Mouse (Mus musculus) layer of hippocampus, postnatal 10 days (tissue): ENCODE data around the gene Neurl4. TPM values are rescaled to one million over a fixed set of nuclear protein-coding genes. Genes with fewer than 3 reads are reported as not detected.
"Not testable (repeated sequence)": the region's sequence is repeated elsewhere in the genome, so short reads cannot be mapped to it uniquely, and the experiment has no call there.

Source experiments
- DNase-seq, 2 experiments: peaks; one replicate each; pipeline ENCODE4 v3.0.0; 2021; ENCODE audit warnings: low spot score in 2 of 2
- long read RNA-seq: library from polyadenylated mRNA; stranded (forward); transcript quantifications from one replicate; pipeline ENCODE4 v2.0.0, GENCODE M21; 2023
- total RNA-seq, 2 experiments: library from RNA; stranded (reverse); gene quantifications; 2 replicates each; pipeline ENCODE4 v1.2.3; 2021

Neurl4 gene
- total RNA-seq: 100 to 1,000 TPM; 127 to 146 TPM
- long read RNA-seq, full-length matches to known transcripts: 1 of 47 reads
- long read RNA-seq, partial matches to known transcripts: 9 of 47 reads
- long read RNA-seq, other reads (novel, unspliced or antisense): 37 of 47 reads

DNA sequence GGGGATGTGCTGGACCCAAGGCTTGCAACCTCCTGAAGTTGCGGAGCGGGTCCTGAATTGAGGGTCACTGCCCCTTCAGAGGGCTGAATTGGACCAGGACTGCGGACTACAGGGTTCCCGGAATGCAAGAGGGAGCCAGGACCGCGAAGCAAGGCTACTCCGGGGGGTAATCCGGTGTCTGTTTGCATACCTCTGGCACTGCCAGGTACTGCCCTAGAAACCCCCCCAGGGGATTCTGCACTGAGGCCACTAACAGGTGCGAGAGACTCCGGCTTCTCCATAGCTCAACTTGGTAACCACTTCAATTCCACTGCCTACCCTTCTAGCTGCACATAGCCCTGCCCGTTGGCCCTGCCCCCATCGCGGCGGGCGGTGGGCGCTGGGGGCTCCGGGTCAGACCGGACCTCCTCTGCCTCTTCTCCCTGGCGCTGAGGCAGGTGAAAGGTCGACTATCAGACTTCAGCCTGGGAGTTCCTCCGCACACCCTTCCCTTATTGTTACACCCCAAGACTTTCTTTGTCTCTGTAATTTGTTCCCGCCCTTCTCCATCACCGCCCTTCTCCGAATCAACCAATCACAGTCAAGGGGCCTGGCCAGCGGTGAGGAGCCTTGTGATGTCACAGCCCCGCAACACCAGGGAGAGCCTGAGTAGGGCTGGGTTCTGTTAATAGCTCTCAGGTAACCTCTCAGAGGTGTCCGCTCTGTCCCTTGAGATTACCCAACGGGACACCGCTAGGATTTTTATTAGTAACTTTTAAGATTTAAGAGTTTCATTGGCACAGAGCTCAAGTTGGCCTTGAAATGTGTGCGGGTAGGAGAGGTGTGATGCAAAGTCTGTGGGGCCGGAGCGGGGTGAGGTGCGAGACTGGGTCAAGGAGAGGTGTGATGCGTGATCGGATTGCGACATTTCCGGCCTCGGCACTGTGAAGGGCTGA lies at the start of gene Neurl4, which contains the start of gene 2810408A11Rik:
Neurl4 (plus strand) TSS at position 602 of the 935 bp plus-strand sequence.
2810408A11Rik (minus strand) TSS at position 517 of the 935 bp plus-strand sequence.
- peak; percentile 80 to 86 for DNase-seq

DNA sequence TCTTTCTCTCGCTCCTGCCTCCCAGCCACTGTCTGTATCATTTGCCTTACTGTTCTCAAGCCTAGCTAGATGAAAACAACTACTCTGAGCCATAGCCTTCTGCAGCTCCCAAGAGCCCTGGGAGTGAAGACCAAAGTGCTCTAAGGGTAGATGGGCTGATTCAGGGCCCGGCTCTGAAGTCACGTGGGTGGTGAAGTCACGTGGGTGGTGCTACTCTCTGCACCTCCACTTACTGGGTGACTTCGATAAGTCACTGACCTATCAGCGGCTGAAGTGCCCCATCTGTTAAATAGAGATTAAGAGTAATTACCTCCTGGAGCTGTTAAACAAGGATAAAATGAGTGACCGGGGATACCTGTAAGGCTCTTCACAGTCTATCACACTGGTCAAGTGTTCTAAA lies 46.9 kb upstream of the Neurl4 start:
- no peak for DNase-seq

DNA sequence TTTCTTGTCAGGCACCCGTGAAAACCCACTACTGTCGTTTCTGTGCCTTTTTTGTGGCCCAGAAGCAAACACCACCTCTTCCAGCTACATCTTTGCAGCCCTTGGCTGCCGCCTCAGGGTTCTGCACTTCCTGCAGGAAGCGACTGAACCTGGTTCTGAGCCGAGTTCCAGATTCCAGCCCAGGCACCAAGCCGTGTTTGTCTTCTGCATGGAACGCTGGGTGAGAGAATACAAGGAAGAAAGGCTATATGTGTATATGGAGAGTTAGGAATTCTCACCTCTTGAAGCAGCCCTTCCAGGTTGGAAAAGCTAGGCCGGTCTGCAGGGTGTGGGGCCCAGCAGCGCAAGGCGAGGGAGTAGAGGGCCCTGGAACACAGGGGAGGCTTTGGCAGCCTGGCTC lies 46.2 kb upstream of the Neurl4 start:
- no peak for DNase-seq

DNA sequence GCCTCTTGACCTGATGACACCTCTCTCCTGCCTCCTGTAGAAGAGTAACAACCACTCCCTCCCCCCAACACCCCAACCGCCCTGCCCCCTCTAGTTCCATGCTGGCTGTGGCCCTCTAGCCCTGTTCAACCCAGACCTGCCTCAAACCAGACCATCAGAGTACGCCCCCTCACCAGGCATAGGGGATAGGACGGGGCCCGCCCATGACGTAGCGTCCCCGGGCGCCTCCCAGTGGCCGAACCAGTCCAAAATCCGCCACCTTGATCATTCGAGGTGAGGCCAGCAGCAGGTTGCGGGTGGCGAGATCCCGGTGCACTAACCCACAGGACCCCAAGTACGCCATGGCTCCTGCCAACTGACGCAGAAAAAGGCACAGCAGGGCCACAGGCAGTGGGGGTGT lies 45.5 kb upstream of the Neurl4 start:
- no peak for DNase-seq

DNA sequence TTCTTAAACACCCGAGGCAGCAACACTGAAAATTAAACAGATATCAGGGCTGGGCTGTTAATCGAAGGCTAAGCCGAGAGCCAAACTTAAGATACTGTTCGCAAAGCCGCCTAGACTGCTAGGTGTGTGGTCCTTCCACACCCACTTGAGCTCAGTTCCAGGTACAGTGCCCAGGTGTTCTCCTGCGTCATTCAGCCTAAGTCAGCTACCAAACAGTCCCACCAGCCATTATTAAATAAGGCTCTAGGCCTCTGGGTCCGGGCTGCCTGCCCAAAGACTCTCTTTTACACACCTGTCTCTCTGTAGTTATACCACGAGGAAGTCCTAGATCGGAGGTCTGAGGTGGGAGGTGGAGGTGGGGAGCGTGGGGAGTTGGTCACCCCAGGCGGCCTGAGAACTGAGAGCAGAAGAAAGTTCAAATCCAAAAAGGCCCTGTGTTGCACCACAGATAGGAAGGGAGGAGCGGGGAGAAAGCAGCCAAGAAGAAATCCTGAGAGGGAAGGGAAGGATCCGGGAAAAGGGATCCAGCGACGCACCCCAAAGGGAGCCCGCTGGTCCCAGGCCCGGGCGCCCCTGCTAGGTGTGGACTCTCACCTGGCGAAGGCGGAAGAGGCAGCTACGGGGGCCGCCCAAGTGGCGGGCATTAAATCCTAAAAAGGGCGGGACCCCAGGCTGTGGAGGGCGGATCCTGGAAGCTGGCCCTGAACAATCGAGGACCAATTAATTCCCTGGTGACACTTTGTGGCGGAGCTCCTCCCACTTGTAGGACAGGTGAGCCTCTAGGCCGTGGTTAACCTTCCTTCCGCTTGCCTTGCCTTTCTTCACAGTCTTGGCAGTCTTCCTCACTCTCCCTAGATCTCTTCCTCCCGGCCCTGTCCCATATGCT lies 42.5 kb upstream of the Neurl4 start, which contains the start of gene Tnk1:
Tnk1 (minus strand) TSS at position 618 of the 886 bp plus-strand sequence.
- DNase-seq: no peak

DNA sequence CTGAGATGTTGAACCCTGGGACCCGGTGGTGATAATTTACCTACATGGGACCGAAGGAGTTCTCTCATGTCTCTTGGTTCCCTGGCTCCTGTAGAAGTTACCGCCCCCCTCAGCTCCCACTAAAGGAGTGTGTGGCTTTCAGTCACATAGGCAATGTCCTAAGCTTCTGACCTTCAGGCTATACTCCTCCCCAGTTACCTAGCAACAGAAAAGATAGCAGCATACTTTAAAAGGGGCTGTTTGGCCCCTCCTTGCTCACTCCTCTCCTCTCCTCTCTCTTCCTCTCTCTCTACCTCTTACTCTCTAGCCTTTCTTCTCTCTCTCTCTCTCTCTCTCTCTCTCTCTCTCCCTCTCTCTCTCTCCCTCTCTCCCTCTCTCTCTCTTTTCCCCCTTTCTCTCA lies 37.1 kb upstream of the Neurl4 start:
- not testable (repeated sequence) for DNase-seq

DNA sequence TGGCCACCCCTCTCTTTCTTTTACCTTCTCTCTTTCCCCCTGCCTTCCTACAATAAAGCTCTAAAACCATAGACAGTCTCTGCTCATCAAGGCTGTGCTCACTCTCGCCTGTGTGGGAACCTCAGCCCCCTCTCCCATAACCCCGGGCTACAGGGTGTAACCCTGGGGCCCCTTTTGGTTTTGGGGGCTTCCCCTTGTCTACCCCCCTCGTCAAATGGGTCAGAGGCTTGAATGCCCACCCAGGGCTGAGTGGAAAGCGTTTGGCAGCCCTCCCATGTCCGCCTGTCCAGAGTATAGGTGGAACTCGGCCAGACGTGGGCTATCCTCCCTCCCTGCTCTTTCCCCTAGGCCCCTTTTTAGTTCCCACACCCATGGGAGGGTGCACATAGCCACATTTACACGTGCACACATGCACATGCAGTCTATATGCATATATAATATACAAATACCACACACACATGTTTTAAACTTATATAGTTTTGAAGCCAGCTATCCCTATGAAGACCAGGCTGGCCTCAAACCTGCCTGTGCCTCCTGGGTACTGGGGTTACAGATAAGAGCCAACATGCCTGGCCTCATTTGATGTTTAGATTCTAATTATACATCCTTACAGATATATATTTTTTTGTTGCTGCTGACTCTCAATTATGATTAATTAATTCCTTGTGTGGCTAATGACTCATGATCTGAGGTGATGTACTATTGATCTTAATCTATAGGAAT lies 36.6 kb upstream of the Neurl4 start:
- no peak for DNase-seq

DNA sequence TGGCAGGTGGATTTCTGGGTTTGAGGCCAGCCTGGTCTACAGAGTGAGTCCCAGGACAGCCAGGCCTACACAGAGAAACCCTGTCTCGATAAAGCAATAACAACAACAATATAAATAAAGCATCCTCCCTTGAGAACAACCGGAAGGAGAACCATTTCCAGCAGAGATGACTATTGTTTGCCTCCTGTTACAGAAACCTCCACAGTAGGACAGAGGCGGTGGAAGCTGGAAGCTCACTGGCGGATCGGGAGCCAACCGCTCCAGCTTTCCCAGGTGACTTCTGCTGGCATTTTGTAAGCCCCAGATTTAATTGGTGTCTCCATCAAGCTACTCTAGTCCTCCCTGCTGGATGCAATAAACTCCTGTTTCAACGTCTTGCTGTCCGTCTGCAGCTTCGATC lies 35.3 kb upstream of the Neurl4 start:
- DNase-seq: no peak

DNA sequence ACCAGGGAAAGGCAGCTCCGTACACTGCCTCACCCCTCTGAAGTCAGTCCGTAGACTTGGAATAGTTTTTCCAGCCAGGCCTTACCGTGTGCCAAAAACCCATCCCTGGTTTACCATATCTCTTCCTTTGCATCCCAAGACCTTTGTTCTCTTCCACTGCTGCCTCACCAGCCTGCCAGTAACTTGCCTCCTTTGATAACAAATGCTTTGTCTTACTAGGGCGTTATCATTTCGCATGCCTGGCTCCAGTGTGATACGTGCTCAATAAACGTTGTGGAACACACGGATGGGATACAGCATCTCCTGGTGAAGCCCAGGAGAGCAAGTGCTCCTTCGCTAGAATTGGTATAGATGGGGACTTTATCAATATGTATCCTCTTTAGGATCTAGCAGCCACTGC lies 33.5 kb upstream of the Neurl4 start:
- no peak for DNase-seq

DNA sequence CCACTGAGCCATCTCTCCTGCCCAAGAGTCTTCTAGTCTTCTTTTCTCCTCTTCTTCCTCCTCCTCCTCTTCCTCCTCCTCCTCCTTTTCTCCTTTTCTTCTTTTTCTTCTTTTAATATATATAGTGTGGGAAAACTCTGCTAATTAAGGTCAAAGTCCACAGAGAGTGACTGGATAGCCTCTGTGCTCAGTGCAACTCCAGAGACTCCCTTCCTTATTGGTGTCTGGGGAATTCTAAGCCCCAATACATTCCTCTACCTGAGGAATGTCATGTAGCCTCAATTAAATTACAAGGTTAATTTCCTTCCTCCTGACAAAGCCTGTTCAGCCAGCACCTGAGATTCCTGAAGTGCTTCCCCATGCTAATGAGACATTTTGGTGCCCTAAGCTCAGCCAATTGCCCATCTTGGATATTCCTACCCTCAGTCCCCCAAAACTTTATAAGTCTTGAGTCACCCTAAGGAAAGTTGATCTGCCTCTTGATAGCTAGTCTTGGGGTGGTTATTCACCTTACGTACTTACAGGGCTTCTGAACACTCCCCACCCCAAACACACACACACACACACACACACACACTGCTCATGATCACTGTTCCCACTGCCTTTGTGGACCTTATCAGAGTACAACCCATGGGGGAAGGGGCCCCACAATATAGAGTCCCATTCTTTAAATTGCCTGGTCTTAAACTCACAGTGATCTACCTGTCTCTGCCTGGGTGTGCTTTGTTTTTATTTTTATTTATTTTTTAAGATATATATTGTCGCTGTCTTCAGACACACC lies 30.4 kb upstream of the Neurl4 start:
- DNase-seq: no peak

DNA sequence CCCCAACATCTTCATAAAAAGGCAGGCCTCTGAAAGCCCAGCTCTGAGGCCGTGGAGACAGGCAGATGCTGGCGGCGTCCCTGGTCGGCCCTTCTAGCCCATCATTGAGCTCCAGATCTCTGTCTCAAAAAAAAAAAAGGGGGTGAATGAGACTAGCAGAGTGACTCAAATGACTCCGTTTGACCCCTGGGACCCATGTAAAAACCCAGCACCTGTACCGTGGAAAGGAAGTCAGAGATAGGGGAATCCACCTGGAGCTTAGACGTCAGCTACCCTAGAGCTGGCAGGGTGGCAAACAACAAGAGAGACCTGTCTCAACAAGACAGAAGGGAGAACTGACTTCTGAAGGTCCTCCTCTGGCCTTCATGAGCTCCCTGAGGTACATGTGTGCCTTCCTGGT lies 29.1 kb upstream of the Neurl4 start:
- no peak for DNase-seq

DNA sequence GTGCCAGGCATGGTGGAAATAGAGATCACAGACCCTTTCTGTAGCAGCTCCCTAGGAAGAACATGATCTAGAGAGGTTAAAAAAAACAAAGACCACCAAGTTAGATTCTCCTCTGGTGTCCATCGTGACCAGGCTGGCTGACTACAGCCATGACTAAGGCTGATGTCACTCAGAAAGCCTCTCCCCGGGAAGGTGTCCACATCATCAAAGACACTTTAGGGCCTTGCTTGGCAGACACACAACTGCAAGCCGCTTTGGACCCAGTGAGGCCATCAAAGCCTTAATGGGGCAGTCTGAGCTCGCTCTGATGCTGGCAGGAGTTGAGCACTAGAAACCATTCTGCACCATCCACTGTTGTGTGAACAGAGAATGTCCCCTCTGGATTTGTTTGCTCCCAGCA lies 28.4 kb upstream of the Neurl4 start:
- no peak for DNase-seq

DNA sequence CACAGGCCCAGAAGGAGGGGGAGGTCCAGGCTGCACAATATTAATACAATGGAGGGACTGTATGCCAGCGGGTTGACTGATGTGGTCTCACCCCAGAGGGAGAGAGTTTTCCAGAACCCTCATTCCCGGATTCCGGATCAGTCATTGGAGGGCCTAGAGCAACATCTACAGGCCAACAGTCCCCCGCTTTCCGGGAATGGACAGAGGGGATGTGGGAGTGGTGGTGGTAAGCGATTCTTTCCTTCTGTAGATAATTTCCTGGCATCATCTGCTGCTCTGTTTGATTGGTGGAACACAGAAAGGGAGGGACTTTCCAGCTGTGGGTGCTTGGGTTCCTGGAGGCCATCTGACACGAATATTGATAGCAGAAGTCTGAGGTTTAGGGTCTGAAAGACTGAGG lies 24.7 kb upstream of the Neurl4 start:
- peak in 1 of 2 experiments; percentile 35 for DNase-seq

DNA sequence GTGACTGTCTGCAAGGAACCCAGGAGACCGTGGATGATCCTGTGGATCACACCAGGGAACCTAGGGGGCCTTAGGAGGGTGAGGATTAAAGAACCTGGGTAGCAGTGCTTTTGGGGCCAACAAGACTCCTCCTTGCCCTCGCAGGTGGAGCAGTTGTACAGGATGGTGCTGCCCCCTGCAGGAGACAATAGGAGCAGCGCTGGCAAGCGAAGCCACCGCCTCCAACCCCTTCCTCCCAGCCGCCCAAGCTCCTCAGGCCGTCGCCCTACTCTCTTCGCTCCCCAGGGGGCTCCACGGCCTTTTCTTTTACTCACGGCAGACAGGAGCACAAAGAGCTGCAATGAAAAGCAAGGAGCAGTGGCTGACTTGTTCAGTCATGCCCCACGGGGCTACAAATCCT lies 24.0 kb upstream of the Neurl4 start:
- peak; percentile 91 for DNase-seq

DNA sequence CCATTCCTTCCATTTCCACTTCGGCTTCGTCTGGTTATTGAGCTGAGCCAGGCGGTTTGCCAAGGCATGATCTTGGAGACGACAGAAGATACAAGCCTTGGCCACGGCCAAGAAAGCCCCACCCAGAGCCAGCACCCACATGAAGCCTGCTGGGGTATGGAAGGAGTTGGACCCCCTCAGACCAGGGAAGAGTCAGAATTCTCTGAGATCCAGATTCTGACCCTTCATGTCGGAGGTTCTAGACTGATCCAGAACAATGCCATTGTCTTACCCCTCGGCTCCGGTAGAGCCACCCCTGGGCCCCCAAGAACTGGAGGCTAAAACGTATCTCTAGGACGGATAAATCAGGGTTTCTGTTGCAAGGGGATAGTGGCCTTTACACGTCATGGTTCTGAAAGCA lies 23.0 kb upstream of the Neurl4 start, which contains the start of gene Tmem95:
Tmem95 (minus strand) TSS at position 141 of the 400 bp plus-strand sequence.
- no peak for DNase-seq

DNA sequence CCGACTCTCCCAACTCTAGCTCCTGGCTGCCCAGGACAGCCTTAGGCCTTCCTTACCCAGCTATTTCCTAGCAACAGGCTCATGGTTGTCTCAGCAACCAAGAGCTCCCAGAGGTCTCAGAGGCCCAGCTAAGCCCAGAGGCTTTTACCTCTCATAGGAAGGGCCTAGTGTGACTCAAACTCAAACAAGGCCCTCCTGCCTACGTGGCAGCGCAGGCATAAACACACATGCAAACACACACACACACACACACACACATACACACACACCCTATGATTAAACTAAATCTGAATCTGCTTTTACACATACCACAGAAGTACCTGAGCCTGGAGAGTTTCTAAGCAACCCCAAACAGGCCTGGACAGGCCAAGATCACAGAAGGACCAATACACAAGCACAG lies 22.5 kb upstream of the Neurl4 start:
- DNase-seq: no peak

DNA sequence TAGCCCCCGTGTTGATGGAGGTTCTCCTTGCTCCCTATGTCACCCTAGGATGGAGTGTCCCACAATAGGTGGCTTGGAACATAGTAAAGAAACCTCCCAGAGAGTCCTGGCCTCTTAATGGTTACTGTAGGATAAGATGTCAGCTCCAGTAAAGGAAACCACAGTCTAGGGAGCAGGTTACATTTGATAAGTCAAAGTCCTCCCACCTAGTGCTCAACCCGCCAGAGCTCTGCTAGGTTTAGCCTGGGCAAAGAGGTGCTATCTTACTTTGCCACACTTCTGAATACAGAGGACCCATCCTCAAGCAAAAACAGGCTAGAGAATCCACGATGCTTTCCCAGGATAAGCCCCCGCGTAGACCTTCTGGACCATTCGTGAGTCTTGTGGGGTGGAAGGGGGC lies 21.9 kb upstream of the Neurl4 start:
- no peak for DNase-seq

DNA sequence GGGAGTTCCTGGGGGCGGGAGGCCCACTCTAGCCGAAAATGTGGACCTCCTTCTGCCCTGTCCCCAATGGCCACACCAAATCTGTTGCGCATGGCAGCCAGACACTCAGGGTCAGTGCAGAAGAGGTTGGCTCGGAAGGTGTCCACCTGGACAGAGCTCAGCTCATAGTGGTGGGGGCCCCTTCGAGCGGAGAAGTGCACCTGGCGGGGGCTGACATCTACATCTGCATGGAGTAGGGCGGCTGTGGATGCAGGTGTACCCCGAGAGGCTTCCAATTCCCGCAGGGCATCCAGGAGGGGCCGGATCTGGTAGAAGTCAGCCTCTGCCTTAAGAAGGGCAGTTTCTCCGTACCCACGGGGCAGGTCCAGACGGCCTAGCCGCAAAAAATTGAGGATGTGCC lies 21.2 kb upstream of the Neurl4 start:
- DNase-seq: no peak

DNA sequence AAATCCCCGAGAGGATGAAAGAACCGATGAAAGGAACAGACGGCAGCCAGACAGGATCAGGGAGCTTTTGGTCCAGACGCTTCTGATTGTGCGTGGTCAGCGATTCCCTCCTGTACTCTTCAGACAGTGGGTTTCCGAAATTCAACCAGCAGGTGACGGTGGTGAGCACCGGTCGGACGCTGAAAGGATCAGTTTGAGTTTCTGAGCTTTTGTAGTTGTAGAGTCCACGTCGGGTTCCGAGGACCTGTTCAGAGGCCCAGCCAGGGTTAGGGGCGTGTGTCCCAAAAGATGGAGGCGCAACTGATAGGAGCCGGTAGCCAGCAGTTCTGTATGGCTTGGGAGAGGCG lies 20.4 kb upstream of the Neurl4 start:
- DNase-seq: peak; percentile 58 to 66
